Mouse (Mus musculus): ENCODE data around the gene Evx1. TPM values are rescaled to one million over a fixed set of nuclear protein-coding genes. Genes with fewer than 3 reads are reported as not detected.
A peak's percentile ranks its signal among the peaks of the same experiment; 100 is the strongest.

Gene Evx1
- polyA plus RNA-seq, 1 experiment from 2014 or later, result 0.89 TPM

GRCm38 (mm10) chr6:52294616-52295015 is 18.7 kb upstream of the Evx1 start:
- ATAC-seq (ENCODE audit: low FRiP score, low read depth), result no peak
- H3K9ac ChIP-seq, result no peak overlapping the region
- H3K9me3 ChIP-seq, result no peaks in the 10 kb centered on the region
- H3K4me3 ChIP-seq, result no peak overlapping the region
- WGBS, result 73% methylated on average over 6 of the region's 6 CpGs
- no peaks in the 10 kb centered on the region for H3K36me3 ChIP-seq
- no peak overlapping the region for H3K27ac ChIP-seq
- H3K27me3 ChIP-seq, result peaks cover 44% of the 10 kb centered on the region
- no peak overlapping the region for H3K4me2 ChIP-seq (replicated peaks)
- H3K4me1 ChIP-seq, result peaks cover 20% of the 10 kb centered on the region

- Histone ChIP-seq H3K27me3 (peaks cover 35% of the 10 kb centered on the region), H3K4me3 (no peak overlapping the region), H3K9ac (no peak overlapping the region), H3K36me3 (no peaks in the 10 kb centered on the region), H3K4me1 (no peaks in the 10 kb centered on the region), H3K4me2 (replicated peaks) (no peak overlapping the region), H3K27ac (no peak overlapping the region), H3K9me3 (no peaks in the 10 kb centered on the region)
- no peak for ATAC-seq (ENCODE audit: low FRiP score, low read depth)
- WGBS, result 78% methylated on average over 4 of the region's 4 CpGs
These were observed 14.8 kb upstream of the Evx1 start for GRCm38 (mm10) chr6:52298511-52298910.

- no peak overlapping the region for H3K4me3 ChIP-seq
- H3K9ac ChIP-seq, result no peak overlapping the region
- H3K4me2 ChIP-seq (replicated peaks), result no peak overlapping the region
- H3K36me3 ChIP-seq, result no peaks in the 10 kb centered on the region
- H3K27me3 ChIP-seq, result peaks cover 42% of the 10 kb centered on the region
- no peak overlapping the region for H3K27ac ChIP-seq
- 83% methylated on average over 4 of the region's 4 CpGs for WGBS
- ATAC-seq (ENCODE audit: low FRiP score, low read depth), result no peak
- H3K4me1 ChIP-seq, result 0 out of 2 replicates have a peak, but pooled peaks cover 3% of the 10 kb centered on the region
- no peaks in the 10 kb centered on the region for H3K9me3 ChIP-seq
These were observed 12.5 kb upstream of the Evx1 start for GRCm38 (mm10) chr6:52300806-52301205.

- H3K4me2 ChIP-seq (replicated peaks), result no peak overlapping the region
- H3K9me3 ChIP-seq, result no peaks in the 10 kb centered on the region
- WGBS, result 57% methylated on average over 3 of the region's 3 CpGs
- H3K4me3 ChIP-seq, result no peak overlapping the region
- H3K36me3 ChIP-seq, result no peaks in the 10 kb centered on the region
- no peak overlapping the region for H3K9ac ChIP-seq
- H3K27me3 ChIP-seq, result peaks cover 61% of the 10 kb centered on the region
- H3K4me1 ChIP-seq, result peaks cover 12% of the 10 kb centered on the region; the same call in 1 of the 2 replicates
- H3K27ac ChIP-seq, result no peak overlapping the region
- ATAC-seq (ENCODE audit: low FRiP score, low read depth), result no peak
These were observed 9.9 kb upstream of the Evx1 start for GRCm38 (mm10) chr6:52303426-52303825.

- peak overlapping the region; percentile 51 for H3K4me3 ChIP-seq
- peak overlapping the region; percentile 76 for H3K4me2 ChIP-seq (replicated peaks)
- peak; percentile 67; the same call in 1 of the 2 replicates for ATAC-seq (ENCODE audit: low FRiP score, low read depth)
- no peaks in the 10 kb centered on the region for H3K36me3 ChIP-seq
- H3K27ac ChIP-seq, result no peak overlapping the region
- peaks cover 72% of the 10 kb centered on the region for H3K27me3 ChIP-seq
- H3K4me1 ChIP-seq, result peaks cover 21% of the 10 kb centered on the region
- H3K9ac ChIP-seq, result peak overlapping the region; percentile 66
- no peaks in the 10 kb centered on the region for H3K9me3 ChIP-seq
- WGBS, result under 1% methylated on average over 30 of the region's 30 CpGs
These were observed 7.4 kb upstream of the Evx1 start for GRCm38 (mm10) chr6:52305877-52306389.

- H3K4me2 ChIP-seq (replicated peaks), result peak overlapping the region; percentile 72
These were observed 3.5 kb upstream of the Evx1 start for GRCm38 (mm10) chr6:52309766-52310165.

GRCm38 (mm10) chr6:52310366-52310765 is 2.9 kb upstream of the Evx1 start:
- H3K4me1 ChIP-seq, result peaks cover 47% of the 10 kb centered on the region
- WGBS, result 1% methylated on average over 24 of the region's 24 CpGs
- peak overlapping the region; percentile 62 for H3K9ac ChIP-seq
- H3K27ac ChIP-seq, result no peak overlapping the region
- peaks cover 96% of the 10 kb centered on the region for H3K27me3 ChIP-seq
- H3K4me2 ChIP-seq (replicated peaks), result peak overlapping the region; percentile 72
- H3K4me3 ChIP-seq, result peak overlapping the region; percentile 34
- no peak for ATAC-seq (ENCODE audit: low FRiP score, low read depth)
- no peaks in the 10 kb centered on the region for H3K9me3 ChIP-seq
- no peaks in the 10 kb centered on the region for H3K36me3 ChIP-seq

More at GRCm38 (mm10) chr6:52309766-52310165, 3.5 kb upstream of the Evx1 start:
- H3K4me1 ChIP-seq, result peaks cover 44% of the 10 kb centered on the region
- no peak overlapping the region for H3K9ac ChIP-seq
- no peaks in the 10 kb centered on the region for H3K36me3 ChIP-seq
- peaks cover 95% of the 10 kb centered on the region for H3K27me3 ChIP-seq
- H3K27ac ChIP-seq, result no peak overlapping the region
- 43% methylated on average over 10 of the region's 10 CpGs for WGBS
- H3K4me3 ChIP-seq, result peak overlapping the region; percentile 34; the same call in 1 of the 2 replicates
- no peak for ATAC-seq (ENCODE audit: low FRiP score, low read depth)
- H3K9me3 ChIP-seq, result no peaks in the 10 kb centered on the region

- 17% methylated on average over 6 of the region's 6 CpGs for WGBS
- H3K4me1 ChIP-seq, result peaks cover 50% of the 10 kb centered on the region
These were observed 1.4 kb upstream of the Evx1 start for GRCm38 (mm10) chr6:52311661-52312557.

GRCm38 (mm10) chr6:52312558-52312915 is 761 bp upstream of the Evx1 start:
- Histone ChIP-seq H3K9me3 (no peaks in the 10 kb centered on the region), H3K9ac (no peak overlapping the region), H3K4me3 (peak overlapping the region; percentile 10), H3K4me1 (peaks cover 51% of the 10 kb centered on the region), H3K4me2 (replicated peaks) (peak overlapping the region; percentile 72), H3K27ac (0 out of 2 replicates have a peak overlapping the region, but pooled peaks have one; percentile 22), H3K27me3 (peaks cover 96% of the 10 kb centered on the region), H3K36me3 (no peaks in the 10 kb centered on the region)
- WGBS, result 10% methylated on average over 8 of the region's 8 CpGs
- ATAC-seq (ENCODE audit: low FRiP score, low read depth), result no peak

More at GRCm38 (mm10) chr6:52311661-52312557, 1.4 kb upstream of the Evx1 start:
- peak overlapping the region; percentile 72 for H3K4me2 ChIP-seq (replicated peaks)
- peak overlapping the region; percentile 10 for H3K4me3 ChIP-seq
- 0 out of 2 replicates have a peak overlapping the region, but pooled peaks have one; percentile 22 for H3K27ac ChIP-seq
- H3K27me3 ChIP-seq, result peaks cover 96% of the 10 kb centered on the region
- H3K9me3 ChIP-seq, result no peaks in the 10 kb centered on the region
- no peak for ATAC-seq (ENCODE audit: low FRiP score, low read depth)
- no peaks in the 10 kb centered on the region for H3K36me3 ChIP-seq
- H3K9ac ChIP-seq, result 0 out of 2 replicates have a peak overlapping the region, but pooled peaks have one; percentile 35

GRCm38 (mm10) chr6:52314304-52315100 is 1.2 kb downstream of the Evx1 start:
- H3K9ac ChIP-seq, result peak overlapping the region; percentile 63
- no peak overlapping the region for H3K27ac ChIP-seq
- 0 out of 2 replicates have a peak, but pooled peaks have one; percentile 6 for ATAC-seq (ENCODE audit: low FRiP score, low read depth)
- peaks cover 97% of the 10 kb centered on the region for H3K27me3 ChIP-seq
- H3K4me2 ChIP-seq (replicated peaks), result peak overlapping the region; percentile 72
- H3K36me3 ChIP-seq, result no peaks in the 10 kb centered on the region
- under 1% methylated on average over 27 of the region's 27 CpGs for WGBS
- H3K9me3 ChIP-seq, result no peaks in the 10 kb centered on the region
- peaks cover 51% of the 10 kb centered on the region for H3K4me1 ChIP-seq
- H3K4me3 ChIP-seq, result peak overlapping the region; percentile 47

- Histone ChIP-seq H3K9ac (peak overlapping the region; percentile 66; the same call in 1 of the 2 replicates), H3K4me1 (peaks cover 50% of the 10 kb centered on the region), H3K36me3 (no peaks in the 10 kb centered on the region), H3K27me3 (peaks cover 95% of the 10 kb centered on the region), H3K9me3 (no peaks in the 10 kb centered on the region), H3K27ac (no peak overlapping the region), H3K4me3 (peak overlapping the region; percentile 46), H3K4me2 (replicated peaks) (peak overlapping the region; percentile 86)
- no peak for ATAC-seq (ENCODE audit: low FRiP score, low read depth)
- WGBS, result 10% methylated on average over 27 of the region's 27 CpGs
These were observed 2.4 kb downstream of the Evx1 start for GRCm38 (mm10) chr6:52315441-52316412.

All from limb, embryonic 13.5 days (tissue).